Mouse (Mus musculus): ENCODE measurements around the gene Arhgap33. TPM values are rescaled to one million over a fixed set of nuclear protein-coding genes. Genes with fewer than 3 reads are reported as not detected.
"Not testable (repeated sequence)": the region's sequence is repeated elsewhere in the genome, so short reads cannot be mapped to it uniquely, and the experiment has no call there.

Arhgap33 gene
- total RNA-seq, 2 experiments from 2014 or later, result 179 to 187 TPM

- no peak for DNase-seq (ENCODE audit: low spot score in 2 of 2)
Observed at GRCm38 (mm10) chr7:30515003-30515760, 19.7 kb downstream of the Arhgap33 start.

- no peak for DNase-seq (ENCODE audit: low spot score in 2 of 2)
Observed at GRCm38 (mm10) chr7:30508061-30508460, 26.8 kb downstream of the Arhgap33 start.

- not testable (repeated sequence) for DNase-seq (ENCODE audit: low spot score in 2 of 2)
Observed at GRCm38 (mm10) chr7:30501159-30501558, 33.7 kb downstream of the Arhgap33 start.

- not testable (repeated sequence) for DNase-seq (ENCODE audit: low spot score in 2 of 2)
Observed at GRCm38 (mm10) chr7:30495506-30496042, 39.3 kb downstream of the Arhgap33 start.

GRCm38 (mm10) chr7:30493401-30493931 is 41.4 kb downstream of the Arhgap33 start, which contains the start of gene Prodh2:
Prodh2 (plus strand) TSS chr7:30493622.
- DNase-seq (ENCODE audit: low spot score in 2 of 2), result no peak

GRCm38 (mm10) chr7:30492765-30493164 is 42.1 kb downstream of the Arhgap33 start:
- DNase-seq (ENCODE audit: low spot score in 2 of 2), result peak; percentile 72 to 86

- no peak for DNase-seq (ENCODE audit: low spot score in 2 of 2)
Observed at GRCm38 (mm10) chr7:30490957-30491307, 43.9 kb downstream of the Arhgap33 start.

GRCm38 (mm10) chr7:30490251-30490956 is 44.5 kb downstream of the Arhgap33 start:
- DNase-seq (ENCODE audit: low spot score in 2 of 2), result peak; percentile 60 to 63

GRCm38 (mm10) chr7:30484250-30484649 is 50.6 kb downstream of the Arhgap33 start:
- DNase-seq (ENCODE audit: low spot score in 2 of 2), result no peak

GRCm38 (mm10) chr7:30477415-30478381 is 57.2 kb downstream of the Arhgap33 start:
- peak; percentile 57 to 74 for DNase-seq (ENCODE audit: low spot score in 2 of 2)

GRCm38 (mm10) chr7:30476136-30476535 is 58.7 kb downstream of the Arhgap33 start:
- not testable (repeated sequence) for DNase-seq (ENCODE audit: low spot score in 2 of 2)

GRCm38 (mm10) chr7:30474999-30475398 is 59.9 kb downstream of the Arhgap33 start:
- DNase-seq (ENCODE audit: low spot score in 2 of 2), result no peak

GRCm38 (mm10) chr7:30472411-30472810 is 62.4 kb downstream of the Arhgap33 start:
- peak in 1 of 2 experiments; percentile 42 for DNase-seq (ENCODE audit: low spot score in 2 of 2)

Small RNAs within 50 kb of the gene (microRNA-seq; reads per million reads assigned to microRNA genes)
- 0 to 1.7 reads per million in 2 experiments for gene Gm38670

Other genes starting within 250 kb of the Arhgap33 start
- gene Clip3, start 243.3 kb downstream of the Arhgap33 start, total RNA-seq (2021), result 100 to 1,000 TPM; 443 to 457 TPM
- gene Alkbh6, start 226.3 kb downstream of the Arhgap33 start, total RNA-seq (2021), result 10 to 100 TPM; 67.0 to 68.5 TPM
- 10 to 100 TPM; 13.8 to 15.6 TPM for gene Syne4, start 220.3 kb downstream of the Arhgap33 start, total RNA-seq (2021)
- under 1 TPM; 0.35 to 0.56 TPM for gene E130208F15Rik, start 213.3 kb downstream of the Arhgap33 start, total RNA-seq (2021)
- 1 to 10 TPM; 6.4 to 7.5 TPM for gene Sdhaf1, start 211.2 kb downstream of the Arhgap33 start, total RNA-seq (2021)
- gene Lrfn3, start 172.3 kb downstream of the Arhgap33 start, total RNA-seq (2021), result 10 to 100 TPM; 33.5 to 36.4 TPM
- 10 to 100 TPM; 29.8 to 30.7 TPM for gene Tyrobp, start 121.3 kb downstream of the Arhgap33 start, total RNA-seq (2021)
- gene Hcst, start 115.2 kb downstream of the Arhgap33 start, total RNA-seq (2021), result 1 to 10 TPM in 1 of 2 experiments, not detected in 1; 1.8 TPM
- gene Nfkbid, start 113.3 kb downstream of the Arhgap33 start, total RNA-seq (2021), result 1 to 10 TPM; 3.9 to 4.1 TPM
- gene Aplp1, start 89.5 kb downstream of the Arhgap33 start, total RNA-seq (2021), result 1,000 to 10,000 TPM; 1,233 to 1,333 TPM
- gene Kirrel2, start 77.4 kb downstream of the Arhgap33 start, total RNA-seq (2021), result 1 to 10 TPM; 8.2 to 8.3 TPM
- gene Nphs1, start 76.7 kb downstream of the Arhgap33 start, total RNA-seq (2021), result under 1 TPM; 0.44 to 0.52 TPM
- not detected for gene Prodh2, start 41.4 kb downstream of the Arhgap33 start, total RNA-seq (2021)
- 1 to 10 TPM; 3.7 to 4.3 TPM for gene Hspb6, start 17.1 kb upstream of the Arhgap33 start, total RNA-seq (2021)
- gene Proser3, start 17.2 kb upstream of the Arhgap33 start, total RNA-seq (2021), result 1 to 10 TPM; 3.8 TPM
- gene Lin37, start 24.8 kb upstream of the Arhgap33 start, total RNA-seq (2021), result 10 to 100 TPM; 56.8 to 60.4 TPM
- gene U2af1l4, start 28.2 kb upstream of the Arhgap33 start, total RNA-seq (2021), result 10 to 100 TPM; 64.4 to 71.5 TPM
- gene Gm49396, start 28.3 kb upstream of the Arhgap33 start, total RNA-seq (2021), result 1 to 10 TPM; 7.5 to 8.1 TPM
- 10 to 100 TPM; 87.7 to 94.4 TPM for gene Psenen, start 28.6 kb upstream of the Arhgap33 start, total RNA-seq (2021)
- 1 to 10 TPM; 2.9 to 4.7 TPM for gene Igflr1, start 30.4 kb upstream of the Arhgap33 start, total RNA-seq (2021)
- 10 to 100 TPM; 40.0 to 48.4 TPM for gene Kmt2b, start 53.7 kb upstream of the Arhgap33 start, total RNA-seq (2021)
- gene Zbtb32, start 63.8 kb upstream of the Arhgap33 start, total RNA-seq (2021), result not detected
- under 1 TPM; 0.26 to 0.70 TPM for gene Upk1a, start 77.8 kb upstream of the Arhgap33 start, total RNA-seq (2021)
- 100 to 1,000 TPM; 606 to 625 TPM for gene Cox6b1, start 91.1 kb upstream of the Arhgap33 start, total RNA-seq (2021)
- gene Etv2, start 100.8 kb upstream of the Arhgap33 start, total RNA-seq (2021), result not detected
- 10 to 100 TPM; 66.6 to 79.5 TPM for gene Rbm42, start 115.3 kb upstream of the Arhgap33 start, total RNA-seq (2021)
- gene Haus5, start 129.9 kb upstream of the Arhgap33 start, total RNA-seq (2021), result 1 to 10 TPM; 5.2 to 7.6 TPM
- gene Pmis2, start 136.5 kb upstream of the Arhgap33 start, total RNA-seq (2021), result not detected
- not detected for gene 2200002J24Rik, start 163.9 kb upstream of the Arhgap33 start, total RNA-seq (2021)
- under 1 TPM; 0.26 to 0.66 TPM for gene Atp4a, start 177.1 kb upstream of the Arhgap33 start, total RNA-seq (2021)
- gene Tmem147, start 194.5 kb upstream of the Arhgap33 start, total RNA-seq (2021), result 100 to 1,000 TPM; 114 to 129 TPM
- gene Gapdhs, start 208.6 kb upstream of the Arhgap33 start, total RNA-seq (2021), result not detected
- 10 to 100 TPM in 1 of 2 experiments, 1 to 10 TPM in 1; 8.2 to 12.9 TPM for gene Sbsn, start 216.4 kb upstream of the Arhgap33 start, total RNA-seq (2021)
- gene Dmkn, start 228.7 kb upstream of the Arhgap33 start, total RNA-seq (2021), result 1 to 10 TPM; 1.9 to 4.0 TPM

All from left cerebral cortex, adult 18-20 months (tissue).